Mouse (Mus musculus) adrenal gland, postnatal 4 days (tissue): ENCODE data around the gene Cpeb4. TPM values are rescaled to one million over a fixed set of nuclear protein-coding genes. Genes with fewer than 3 reads are reported as not detected.

Experiments
- DNase-seq, 2 experiments: peaks; one replicate each; pipeline ENCODE4 v3.0.0; 2021 to 2022; ENCODE audit warnings: low spot score in 2 of 2, mixed read lengths in 2 of 2
- total RNA-seq, 2 experiments: library from RNA; stranded (reverse); gene quantifications; 2 replicates each; pipeline ENCODE4 v1.2.3; 2021

Cpeb4 gene
- total RNA-seq, 2 experiments from 2014 or later: 78.2 to 91.3 TPM

DNA sequence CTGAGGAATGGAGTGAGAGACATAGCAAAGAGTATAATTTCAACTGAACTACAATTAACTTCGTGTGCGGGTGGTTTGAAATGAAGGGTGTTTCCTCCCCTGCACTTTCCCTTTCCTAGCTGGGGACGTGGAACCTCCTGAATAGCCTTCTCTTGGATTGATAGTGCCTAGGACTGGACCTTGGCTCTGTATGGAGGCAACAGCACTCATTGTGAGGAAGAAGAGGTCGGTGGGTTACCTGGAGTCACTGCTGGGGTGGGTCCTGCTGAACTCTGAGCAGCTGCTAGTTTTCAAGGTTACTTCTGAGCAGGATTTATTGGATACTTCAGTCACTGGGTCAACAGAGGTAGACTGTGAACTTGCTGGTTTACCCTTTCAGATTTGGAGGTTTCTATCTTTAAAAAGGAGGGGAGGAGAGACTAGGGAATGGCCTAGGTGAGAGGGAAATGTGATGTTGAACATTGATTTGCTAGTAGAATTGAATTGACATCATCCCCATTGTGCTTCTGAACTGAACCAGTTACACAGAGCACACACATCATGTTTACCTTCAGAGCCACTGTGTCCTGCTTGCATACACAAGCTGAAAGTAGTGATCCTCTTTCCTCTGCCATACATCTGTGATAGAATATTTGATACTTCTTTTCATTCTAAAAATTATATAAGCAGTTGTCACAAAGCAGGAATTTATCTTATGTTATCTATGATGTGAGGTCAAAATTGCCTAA lies 24.2 kb downstream of the Cpeb4 start:
- no peak for DNase-seq

DNA sequence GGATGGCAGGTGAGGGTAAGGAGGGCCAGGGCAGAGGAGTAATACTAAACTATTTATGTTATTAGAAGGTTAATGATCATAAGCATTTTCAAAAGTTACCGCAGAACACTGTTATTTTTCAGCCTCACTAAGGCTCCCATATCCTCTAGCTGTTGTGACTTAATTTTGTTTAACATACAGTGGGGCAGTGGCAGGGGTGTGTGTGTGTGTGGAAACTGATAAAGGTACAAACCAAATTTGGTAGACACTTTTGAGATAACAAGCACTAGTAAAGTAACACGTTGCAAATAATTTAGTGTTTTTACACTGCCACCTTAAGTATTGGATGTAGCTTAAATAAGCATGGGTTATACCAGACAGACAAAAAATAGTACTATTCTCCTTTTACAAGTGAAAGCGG lies 24.9 kb downstream of the Cpeb4 start:
- no peak for DNase-seq

DNA sequence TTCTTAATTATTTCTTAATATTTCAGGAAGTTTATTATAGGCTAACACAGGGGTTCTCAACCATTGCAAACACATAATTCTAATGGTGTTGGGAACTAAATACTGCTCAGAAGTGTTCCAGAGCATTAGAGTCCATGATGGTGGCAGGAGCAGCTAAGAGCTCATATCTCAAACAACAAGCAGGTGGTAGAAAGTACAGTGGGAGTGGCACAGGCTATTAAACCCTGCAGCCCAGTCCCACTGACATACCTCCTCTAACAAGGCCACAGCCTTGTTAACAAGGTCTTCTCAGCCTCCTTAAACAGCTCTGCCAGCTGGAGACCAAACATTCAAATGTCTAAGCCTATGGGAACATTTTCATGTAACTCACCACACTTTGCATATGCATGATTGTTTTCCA lies 27.2 kb downstream of the Cpeb4 start:
- DNase-seq: no peak

DNA sequence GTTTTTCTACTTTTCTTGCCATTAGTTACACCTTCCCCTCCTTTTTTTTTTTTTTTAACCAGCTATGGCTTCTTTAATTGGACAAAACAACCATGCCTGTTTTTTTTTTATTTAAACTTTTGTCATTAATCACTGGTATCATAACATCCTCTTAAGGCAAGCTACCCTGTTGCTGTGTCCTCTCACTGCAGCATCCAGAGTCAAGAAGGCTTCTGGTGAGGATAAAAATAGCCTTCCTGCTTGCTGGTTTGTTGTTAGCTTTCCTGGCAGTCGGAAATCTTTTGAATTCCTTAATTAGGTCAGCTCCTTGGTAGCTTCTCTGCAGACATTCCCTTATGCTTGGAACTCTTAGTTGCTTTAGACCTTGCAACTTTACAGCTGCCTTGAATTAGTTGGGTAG lies 28.7 kb downstream of the Cpeb4 start:
- no peak for DNase-seq

DNA sequence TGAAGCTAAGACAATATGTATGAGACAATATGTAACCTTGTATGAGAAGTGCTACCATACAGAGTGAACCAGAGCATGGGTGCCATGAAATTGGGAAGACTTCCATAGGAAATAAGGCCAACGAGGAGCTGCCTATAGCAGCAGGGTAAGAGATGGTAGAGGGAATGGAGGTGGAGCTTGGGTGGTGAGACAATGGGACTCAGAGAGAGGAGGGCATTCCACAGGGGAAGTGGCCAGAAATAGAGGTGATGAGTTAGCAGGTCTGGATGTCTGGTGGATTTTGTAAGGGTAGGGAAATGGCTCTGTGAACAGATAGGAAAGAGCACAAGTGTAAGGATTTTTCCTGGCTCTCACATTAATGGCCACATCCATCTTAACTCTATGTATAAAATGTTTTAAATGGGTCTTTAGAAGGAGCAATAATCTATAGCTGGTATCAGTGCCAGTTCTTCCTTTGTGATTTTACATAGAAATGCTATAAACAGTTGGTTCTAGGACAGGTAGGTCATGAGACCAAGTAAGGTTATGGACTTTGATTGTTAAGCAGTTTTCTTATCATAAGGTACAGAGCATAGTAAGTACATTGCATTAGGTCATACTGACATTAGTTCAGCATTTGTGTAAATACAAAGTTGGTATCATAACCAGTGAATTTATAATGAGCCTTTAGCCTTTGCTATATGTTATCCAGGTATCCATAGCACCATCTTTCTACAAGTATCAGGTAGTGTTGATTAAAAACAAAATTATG lies 30.4 kb downstream of the Cpeb4 start:
- DNase-seq: no peak

DNA sequence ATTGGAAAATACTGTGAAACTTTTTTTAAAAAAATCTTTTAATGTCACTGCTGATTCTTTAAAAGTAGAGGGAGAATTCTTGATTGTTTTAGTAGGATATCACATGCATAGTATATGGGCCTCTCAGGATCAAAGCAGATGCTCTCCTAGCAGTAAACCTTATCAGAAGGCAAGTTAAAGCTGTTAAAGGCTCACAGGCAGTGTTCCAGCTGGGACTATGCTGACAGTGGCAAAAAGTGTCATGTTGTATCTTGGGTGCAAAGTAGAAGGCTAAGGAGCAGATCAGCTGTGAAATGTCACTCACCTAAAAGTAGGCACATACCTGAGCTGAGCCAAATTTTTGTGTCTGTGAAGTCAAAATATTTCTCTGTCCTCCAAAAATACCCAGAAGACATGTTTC lies 34.5 kb downstream of the Cpeb4 start:
- DNase-seq: no peak

GRCm38 (mm10) chr11:31907650-31908049 lies 35.6 kb downstream of the Cpeb4 start:
- no peak for DNase-seq

- no peak for DNase-seq
Observed at GRCm38 (mm10) chr11:31912958-31913357, 40.9 kb downstream of the Cpeb4 start.

DNA sequence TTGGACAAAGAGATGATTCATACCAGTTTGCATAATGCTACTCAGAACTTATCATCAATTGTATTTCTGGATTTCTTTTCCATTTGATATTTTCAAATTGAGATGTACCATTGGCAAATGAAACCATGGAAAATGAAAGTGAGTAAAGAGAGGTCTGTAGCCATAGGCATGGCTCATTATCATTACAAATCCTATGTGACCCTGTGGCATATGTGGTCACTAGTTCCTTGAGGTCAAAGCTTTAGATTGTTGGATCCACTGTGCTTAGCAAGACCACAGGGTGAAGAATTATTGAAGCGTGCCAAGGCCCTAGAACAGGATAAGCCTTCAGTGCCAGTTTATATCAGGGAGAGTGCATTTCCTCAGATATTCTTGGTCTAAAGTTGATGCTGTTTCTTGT lies 45.8 kb downstream of the Cpeb4 start:
- DNase-seq: no peak

GRCm38 (mm10) chr11:31930051-31930450 lies 58.0 kb downstream of the Cpeb4 start:
- no peak for DNase-seq

- no peak for DNase-seq
Observed at GRCm38 (mm10) chr11:31935652-31936051, 63.6 kb downstream of the Cpeb4 start.

- no peak for DNase-seq
Observed at GRCm38 (mm10) chr11:31936910-31937525, 65.0 kb downstream of the Cpeb4 start.

DNA sequence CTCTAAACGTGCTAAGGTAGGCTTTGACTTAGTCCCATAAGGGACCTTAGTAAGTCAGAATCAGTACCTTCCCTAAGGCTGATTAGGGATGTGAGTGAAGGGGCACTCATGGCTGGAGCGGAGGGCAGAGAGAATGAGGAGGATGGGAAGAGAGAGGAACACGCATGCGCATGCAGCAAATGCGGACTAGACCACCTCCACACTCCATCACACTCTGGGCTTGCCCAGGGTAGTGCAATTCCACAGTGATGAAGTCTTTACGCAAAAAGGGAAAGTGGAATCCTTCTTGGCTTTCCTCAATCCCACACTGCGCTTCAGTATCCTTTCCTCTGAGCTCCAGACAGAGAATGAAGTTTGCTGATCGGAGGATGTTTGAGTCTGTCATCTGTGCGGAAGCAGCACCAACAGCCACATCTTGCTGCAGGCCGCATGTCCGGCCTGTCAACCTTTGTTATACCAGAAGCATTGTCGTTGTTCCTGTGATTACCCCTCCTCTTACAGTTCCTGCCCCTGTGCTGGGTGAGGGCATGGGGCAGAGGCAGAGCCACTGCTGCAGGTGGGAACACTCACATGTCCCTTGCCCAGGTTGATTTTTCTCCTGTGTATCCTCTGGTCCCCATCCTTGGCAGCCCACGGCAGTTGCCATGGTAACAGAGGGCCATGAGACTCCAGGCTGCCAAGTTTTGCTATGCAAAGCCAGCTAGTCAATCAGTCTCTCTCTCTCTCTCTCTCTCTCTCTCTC lies 69.1 kb downstream of the Cpeb4 start:
- DNase-seq: no peak

DNA sequence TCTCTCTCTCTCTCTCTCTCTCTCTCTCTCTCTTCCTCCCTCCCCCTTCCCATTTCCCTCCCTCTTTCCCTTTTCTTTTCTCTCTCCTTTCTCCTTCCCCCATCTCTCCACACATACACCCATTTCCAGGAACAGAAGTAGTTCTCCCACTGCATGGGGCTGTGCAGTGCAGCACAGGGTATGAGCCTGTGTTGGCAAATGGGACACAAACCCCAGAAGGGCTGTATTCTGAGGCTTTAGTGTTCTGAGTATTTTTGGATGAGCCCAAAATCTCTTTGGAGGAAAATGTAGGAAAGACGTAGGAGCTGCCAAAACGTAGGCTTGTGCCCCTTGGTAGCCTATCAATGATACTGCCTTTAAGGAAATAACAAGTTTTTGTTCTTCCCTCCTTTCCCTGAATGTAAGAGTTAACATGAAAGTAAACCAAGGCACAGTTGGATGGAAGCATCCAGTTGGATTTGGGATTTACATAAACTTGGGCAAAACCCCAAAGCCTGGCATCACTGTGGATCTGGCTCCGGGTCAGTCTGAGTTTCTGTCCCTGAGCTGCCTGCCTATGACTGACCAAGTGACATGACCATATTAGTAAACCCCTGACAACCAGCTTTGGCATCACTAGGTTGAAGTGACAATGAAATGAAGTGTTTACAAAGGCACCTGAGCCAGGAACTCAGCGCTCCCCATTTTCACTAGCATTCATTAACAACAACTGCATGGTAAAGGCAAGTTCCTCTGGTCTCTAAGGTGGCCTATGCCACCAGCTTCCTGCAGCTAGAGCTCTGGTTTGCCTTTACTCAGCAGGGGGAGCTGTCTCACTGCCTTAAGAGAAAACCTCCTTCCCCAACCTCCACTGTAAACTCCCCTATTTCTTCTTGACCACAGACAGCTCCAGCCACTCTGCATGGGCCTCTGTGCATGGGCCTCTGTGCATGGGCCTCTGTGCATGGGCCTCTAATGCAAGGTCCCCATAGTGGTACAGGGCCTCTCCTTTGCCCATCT lies 69.9 kb downstream of the Cpeb4 start:
- DNase-seq: no peak

DNA sequence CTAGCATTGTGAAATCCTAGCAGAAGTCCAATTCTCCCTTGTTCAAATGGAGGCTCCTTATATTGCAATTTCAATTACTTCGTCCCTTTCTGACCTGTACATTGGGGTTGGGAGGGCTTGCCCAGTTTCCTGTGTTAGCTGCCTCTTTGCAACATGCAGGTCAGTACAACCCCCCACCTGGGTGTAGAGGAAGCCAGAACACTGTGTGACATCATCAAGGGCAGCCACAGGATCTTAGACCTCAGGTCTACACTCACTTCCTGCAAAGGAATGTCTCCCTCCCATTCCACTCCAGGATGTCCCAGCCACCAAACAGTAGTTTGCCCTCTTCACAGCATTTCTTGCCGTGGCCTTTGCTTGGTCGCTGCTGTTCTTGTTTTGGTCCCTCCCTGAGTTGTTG lies 73.5 kb downstream of the Cpeb4 start:
- DNase-seq: no peak

GRCm38 (mm10) chr11:31948462-31949330 lies 76.7 kb downstream of the Cpeb4 start:
- DNase-seq: no peak

GRCm38 (mm10) chr11:31949331-31949785 lies 77.3 kb downstream of the Cpeb4 start:
- DNase-seq: peak in 1 of 2 experiments; percentile 32

DNA sequence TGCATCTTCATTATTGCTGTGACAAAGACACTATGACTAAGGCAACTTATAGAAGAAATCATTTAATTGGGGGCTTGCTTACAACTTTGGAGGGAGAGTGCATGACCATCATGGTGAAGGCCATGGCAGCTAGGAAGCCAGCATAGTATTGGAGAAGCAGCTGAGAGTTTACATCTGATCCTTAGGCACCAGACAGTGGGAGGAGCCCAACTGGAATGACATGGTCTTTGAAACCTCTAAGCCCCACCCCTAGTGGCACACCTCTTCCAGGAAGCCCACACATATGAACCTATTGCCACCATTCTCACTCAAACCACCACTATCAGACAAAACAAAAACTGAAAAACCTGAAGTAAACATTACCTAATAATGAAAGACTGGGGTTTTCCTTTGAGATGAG lies 88.1 kb downstream of the Cpeb4 start:
- no peak for DNase-seq

DNA sequence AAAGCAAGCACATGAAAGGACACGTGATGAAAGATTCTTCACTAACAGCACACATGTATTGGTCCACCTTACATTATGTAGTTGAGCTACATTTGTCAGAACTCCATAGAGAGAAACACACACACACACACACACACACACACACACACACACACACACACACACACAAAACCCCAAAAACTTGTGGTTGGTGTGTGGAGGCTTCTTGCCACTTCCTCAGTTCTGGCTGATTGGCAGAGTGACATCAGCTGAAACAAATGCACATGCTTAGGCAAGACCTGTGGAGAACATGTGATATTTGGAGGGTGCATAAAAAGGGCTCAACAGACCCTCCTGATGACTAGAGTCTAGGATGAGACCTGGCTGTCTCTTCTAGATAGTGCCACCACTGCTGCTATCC lies 92.0 kb downstream of the Cpeb4 start:
- DNase-seq: no peak
